Mouse (Mus musculus): Measurements from ENCODE around the gene Ppbp. TPM values are rescaled to one million over a fixed set of nuclear protein-coding genes. Genes with fewer than 3 reads are reported as not detected.

The Ppbp gene
- 0.07 and 0.12 TPM in 2 replicates for polyA plus RNA-seq (2012)

GRCm38 (mm10) chr5:90768218-90768617 is at the start of gene Ppbp:
Ppbp (plus strand) TSS chr5:90768518.

GRCm38 (mm10) chr5:90759077-90760065 is 8.9 kb upstream of the Ppbp start, which contains the start of gene Cxcl5:
Cxcl5 (plus strand) TSS chr5:90759360.

GRCm38 (mm10) chr5:90771880-90772653 is 3.7 kb downstream of the Ppbp start, which contains the start of gene Pf4:
Pf4 (plus strand) TSS chr5:90772435.

DNA sequence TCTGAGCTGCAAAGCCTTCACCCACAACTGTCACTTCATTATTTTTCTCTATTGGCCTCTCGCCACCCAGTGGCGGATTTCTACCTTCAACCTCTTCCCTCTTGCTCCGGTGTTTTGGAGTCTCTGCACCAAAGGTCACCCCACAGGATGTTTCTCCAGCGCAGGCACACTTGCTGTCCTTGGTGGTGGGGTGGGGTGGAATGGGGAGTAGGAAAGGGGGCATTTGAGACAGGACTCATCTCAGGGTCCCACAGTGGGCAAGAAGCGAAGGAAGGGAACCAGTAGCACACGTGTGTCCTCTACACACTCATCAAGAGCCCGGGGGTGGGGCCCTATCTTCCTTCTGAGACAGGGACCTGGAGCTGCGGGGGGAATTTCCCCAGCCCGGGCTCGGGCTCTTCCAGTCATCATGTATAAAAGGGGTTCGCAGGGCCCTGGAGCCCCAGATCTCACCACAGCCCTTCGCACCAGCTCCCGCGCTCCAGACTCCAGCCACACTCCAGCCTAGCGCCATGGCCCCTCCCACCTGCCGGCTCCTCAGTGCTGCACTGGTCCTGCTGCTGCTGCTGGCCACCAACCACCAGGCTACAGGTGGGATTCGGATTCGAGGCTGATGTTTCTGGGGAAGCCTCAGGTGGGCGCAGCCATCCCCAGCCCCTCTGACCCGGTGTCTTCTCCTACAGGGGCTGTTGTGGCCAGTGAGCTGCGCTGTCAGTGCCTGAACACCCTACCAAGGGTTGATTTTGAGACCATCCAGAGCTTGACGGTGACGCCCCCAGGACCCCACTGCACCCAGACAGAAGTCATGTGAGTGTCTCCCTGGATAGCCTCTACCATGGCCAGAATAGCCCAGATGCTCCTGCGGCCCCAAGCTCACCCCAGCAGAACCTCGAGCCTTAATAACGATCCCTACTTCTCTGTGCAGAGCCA is 17.6 kb downstream of the Ppbp start, which contains the start of gene Cxcl3:
Gene Cxcl3 (plus strand): TSS at position 445 of the 930 bp plus-strand sequence.

GRCm38 (mm10) chr5:90794195-90794625 is 25.9 kb downstream of the Ppbp start, which contains the start of gene Cxcl15:
Cxcl15 (plus strand) TSS chr5:90794534.

Other genes starting within 250 kb of the Ppbp start
- gene Afm, start 249.6 kb upstream of the Ppbp start, polyA plus RNA-seq (2012): not detected in 2 replicates
- gene 5830473C10Rik, start 207.4 kb upstream of the Ppbp start, polyA plus RNA-seq (2012): not detected in 2 replicates
- 0.09 TPM in 1 of 2 replicates, not detected in the other for gene Rassf6, start 127.9 kb upstream of the Ppbp start, polyA plus RNA-seq (2012)
- gene Cxcl5, start 9.2 kb upstream of the Ppbp start, polyA plus RNA-seq (2012): not detected in 2 replicates
- gene Pf4, start 3.9 kb downstream of the Ppbp start, polyA plus RNA-seq (2012): 6.2 and 13.8 TPM in 2 replicates
- 1.8 and 3.7 TPM in 2 replicates for gene Cxcl3, start 17.6 kb downstream of the Ppbp start, polyA plus RNA-seq (2012)
- gene Cxcl15, start 26.0 kb downstream of the Ppbp start, polyA plus RNA-seq (2012): not detected in 2 replicates
- gene Cxcl1, start 122.7 kb downstream of the Ppbp start, polyA plus RNA-seq (2012): 0.39 and 1.7 TPM in 2 replicates
- 175 and 222 TPM in 2 replicates for gene Cxcl2, start 135.4 kb downstream of the Ppbp start, polyA plus RNA-seq (2012)
- gene Mthfd2l, start 162.6 kb downstream of the Ppbp start, polyA plus RNA-seq (2012): 8.3 and 12.7 TPM in 2 replicates